Mouse (Mus musculus): ENCODE results near the gene Clcnka. TPM values are rescaled to one million over a fixed set of nuclear protein-coding genes. Genes with fewer than 3 reads are reported as not detected.

Gene Clcnka
- polyA plus RNA-seq, 1 experiment: not detected

DNA sequence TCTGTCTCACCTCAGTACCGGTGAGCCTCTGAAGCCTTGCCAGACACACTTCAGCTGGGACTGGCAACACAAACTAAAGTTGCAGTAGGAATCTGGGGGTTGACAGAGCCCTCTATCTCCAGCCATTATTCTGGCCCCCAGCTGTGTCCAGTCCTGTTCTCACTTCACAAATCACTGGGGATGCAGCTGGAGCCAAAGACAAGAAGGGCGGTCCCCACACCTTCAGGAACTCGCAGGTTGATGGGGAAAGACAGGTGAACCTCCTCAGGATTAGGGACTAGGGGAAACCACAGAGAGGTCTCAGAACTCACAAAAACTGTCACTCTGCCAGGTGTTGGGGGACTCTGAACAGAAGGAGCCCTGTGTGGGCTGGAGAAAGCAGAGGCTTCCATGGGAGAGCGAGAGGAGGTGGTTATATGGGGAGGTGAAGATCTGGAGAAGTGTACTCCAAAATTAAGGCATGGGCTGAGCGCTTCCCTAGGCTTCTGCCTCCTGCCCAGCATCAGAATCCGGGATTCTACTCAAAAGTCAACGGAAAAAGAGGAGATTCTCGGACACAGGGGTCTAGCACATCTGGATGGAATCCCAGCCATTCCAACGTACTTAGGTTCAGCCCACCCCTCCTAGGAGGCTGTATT lies 21.8 kb upstream of the Clcnka start, which contains the start of gene Hspb7:
Gene Hspb7, plus strand, starts transcription at position 588 of the 638 bp plus-strand sequence.
- Histone ChIP-seq H3K27ac (ENCODE audit: insufficient read depth, low read length) (no peak within 1 kb of the TSS), H3K4me1 (ENCODE audit: control insufficient read depth, insufficient read depth, low read length) (peaks cover 9% of the 10 kb centered on the region), H3K27me3 (ENCODE audit: control insufficient read depth, insufficient read depth, low read length) (no peaks in the 10 kb centered on the region), H3K4me3 (replicated peaks; ENCODE audit: insufficient read depth, low read depth, low read length) (no peak within 1 kb of the TSS)
- WGBS: 80% methylated on average over 9 of the region's 9 CpGs
- TF ChIP-seq CTCF (IDR thresholded peaks at IDR 0.05; ENCODE audit: borderline replicate concordance, insufficient read depth, low read depth, low read length) (no peak), POLR2A (IDR thresholded peaks at IDR 0.05; ENCODE audit: borderline replicate concordance, insufficient read depth, low read length) (no peak)
- DNase-seq: no peak

- H3K4me1 ChIP-seq (ENCODE audit: control insufficient read depth, insufficient read depth, low read length): peaks cover 9% of the 10 kb centered on the region
- TF ChIP-seq POLR2A (IDR thresholded peaks at IDR 0.05; ENCODE audit: borderline replicate concordance, insufficient read depth, low read length) (no peak), CTCF (IDR thresholded peaks at IDR 0.05; ENCODE audit: borderline replicate concordance, insufficient read depth, low read depth, low read length) (no peak)
- 81% methylated on average over 27 of the region's 27 CpGs for WGBS
- no peak for DNase-seq
- H3K27ac ChIP-seq (ENCODE audit: insufficient read depth, low read length): no peak overlapping the region
- no peaks in the 10 kb centered on the region for H3K27me3 ChIP-seq (ENCODE audit: control insufficient read depth, insufficient read depth, low read length)
- no peak overlapping the region for H3K4me3 ChIP-seq (replicated peaks; ENCODE audit: insufficient read depth, low read depth, low read length)
Observed at GRCm38 (mm10) chr4:141419398-141420191, 21.1 kb upstream of the Clcnka start.

- no peak for TF ChIP-seq CTCF (IDR thresholded peaks at IDR 0.05; ENCODE audit: borderline replicate concordance, insufficient read depth, low read depth, low read length)
- TF ChIP-seq POLR2A (IDR thresholded peaks at IDR 0.05; ENCODE audit: borderline replicate concordance, insufficient read depth, low read length): no peak
- Histone ChIP-seq H3K4me3 (replicated peaks; ENCODE audit: insufficient read depth, low read depth, low read length) (no peak within 1 kb of the TSS), H3K27me3 (ENCODE audit: control insufficient read depth, insufficient read depth, low read length) (no peaks in the 10 kb centered on the region), H3K4me1 (ENCODE audit: control insufficient read depth, insufficient read depth, low read length) (no peaks in the 10 kb centered on the region), H3K27ac (ENCODE audit: insufficient read depth, low read length) (no peak within 1 kb of the TSS)
- no peak for DNase-seq
- 55% methylated on average over 7 of the region's 7 CpGs for WGBS
Observed at GRCm38 (mm10) chr4:141415924-141416323, 17.4 kb upstream of the Clcnka start, which contains the start of gene Clcnkb. Gene Clcnkb, minus strand, starts transcription at chr4:141416014.

DNA sequence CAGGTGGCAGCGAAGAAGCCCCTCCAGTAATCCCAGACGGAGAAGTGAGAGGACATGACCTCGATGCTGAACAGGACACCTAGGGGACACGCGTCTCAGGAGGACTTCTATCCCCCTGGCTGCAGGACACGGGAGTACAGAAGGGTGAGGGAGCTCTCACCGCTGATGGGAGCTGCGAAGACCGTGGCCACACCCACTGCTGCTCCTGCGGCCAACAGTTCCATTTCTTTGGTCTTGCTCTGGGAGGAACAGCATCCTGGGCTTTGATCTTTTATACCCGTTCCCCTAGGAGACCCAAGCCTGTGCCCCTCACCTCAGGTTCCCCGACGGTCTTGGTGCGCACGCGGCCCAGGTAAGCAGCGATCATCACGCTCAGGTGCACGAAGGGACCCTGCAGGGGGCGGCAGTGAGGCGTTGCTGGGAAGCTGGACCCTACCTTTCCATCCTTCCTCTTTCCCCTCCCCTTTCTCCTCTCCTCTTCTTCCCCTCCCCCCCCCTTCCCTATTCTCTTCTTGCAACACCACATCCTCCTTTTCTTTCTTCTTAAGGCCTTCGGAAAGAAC lies 13.0 kb upstream of the Clcnka start:
- 26% methylated on average over 22 of the region's 22 CpGs for WGBS
- Histone ChIP-seq H3K27me3 (ENCODE audit: control insufficient read depth, insufficient read depth, low read length) (no peaks in the 10 kb centered on the region), H3K4me1 (ENCODE audit: control insufficient read depth, insufficient read depth, low read length) (no peaks in the 10 kb centered on the region), H3K27ac (ENCODE audit: insufficient read depth, low read length) (no peak overlapping the region), H3K4me3 (replicated peaks; ENCODE audit: insufficient read depth, low read depth, low read length) (no peak overlapping the region)
- no peak for DNase-seq
- TF ChIP-seq CTCF (IDR thresholded peaks at IDR 0.05; ENCODE audit: borderline replicate concordance, insufficient read depth, low read depth, low read length) (peak; percentile 19; the same call in 1 of the 2 replicates), POLR2A (IDR thresholded peaks at IDR 0.05; ENCODE audit: borderline replicate concordance, insufficient read depth, low read length) (no peak)

- Histone ChIP-seq H3K4me1 (ENCODE audit: control insufficient read depth, insufficient read depth, low read length) (0 out of 2 replicates have a peak, but pooled peaks cover 2% of the 10 kb centered on the region), H3K27me3 (ENCODE audit: control insufficient read depth, insufficient read depth, low read length) (no peaks in the 10 kb centered on the region), H3K4me3 (replicated peaks; ENCODE audit: insufficient read depth, low read depth, low read length) (no peak overlapping the region), H3K27ac (ENCODE audit: insufficient read depth, low read length) (no peak overlapping the region)
- 93% methylated on average over 3 of the region's 3 CpGs for WGBS
- TF ChIP-seq POLR2A (IDR thresholded peaks at IDR 0.05; ENCODE audit: borderline replicate concordance, insufficient read depth, low read length) (no peak), CTCF (IDR thresholded peaks at IDR 0.05; ENCODE audit: borderline replicate concordance, insufficient read depth, low read depth, low read length) (no peak)
- no peak for DNase-seq
Observed at GRCm38 (mm10) chr4:141408577-141408976, 10.1 kb upstream of the Clcnka start.

- DNase-seq: no peak
- Histone ChIP-seq H3K4me1 (ENCODE audit: control insufficient read depth, insufficient read depth, low read length) (0 out of 2 replicates have a peak, but pooled peaks cover 2% of the 10 kb centered on the region), H3K4me3 (replicated peaks; ENCODE audit: insufficient read depth, low read depth, low read length) (no peak overlapping the region), H3K27me3 (ENCODE audit: control insufficient read depth, insufficient read depth, low read length) (no peaks in the 10 kb centered on the region), H3K27ac (ENCODE audit: insufficient read depth, low read length) (no peak overlapping the region)
- TF ChIP-seq CTCF (IDR thresholded peaks at IDR 0.05; ENCODE audit: borderline replicate concordance, insufficient read depth, low read depth, low read length) (peak; percentile 33; the same call in 1 of the 2 replicates), POLR2A (IDR thresholded peaks at IDR 0.05; ENCODE audit: borderline replicate concordance, insufficient read depth, low read length) (no peak)
- 49% methylated on average over 14 of the region's 14 CpGs for WGBS
Observed at GRCm38 (mm10) chr4:141406516-141407299, 8.2 kb upstream of the Clcnka start.

DNA sequence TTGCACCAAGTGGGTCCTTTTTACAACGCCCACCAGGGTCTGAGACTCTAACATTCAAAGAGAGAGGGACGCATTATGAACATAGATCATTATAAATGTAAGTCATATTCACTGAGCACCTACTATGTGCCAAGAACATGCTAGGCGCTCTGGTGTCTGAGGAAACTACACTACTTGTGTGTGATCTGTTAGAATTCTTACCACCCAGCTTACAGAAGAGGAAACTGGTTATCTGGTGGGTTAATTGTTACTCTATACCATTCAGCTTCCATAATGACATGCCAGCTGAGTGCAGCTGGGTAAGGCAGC lies 6.7 kb upstream of the Clcnka start:
- H3K4me1 ChIP-seq (ENCODE audit: control insufficient read depth, insufficient read depth, low read length): 0 out of 2 replicates have a peak, but pooled peaks cover 2% of the 10 kb centered on the region
- TF ChIP-seq CTCF (IDR thresholded peaks at IDR 0.05; ENCODE audit: borderline replicate concordance, insufficient read depth, low read depth, low read length) (no peak), POLR2A (IDR thresholded peaks at IDR 0.05; ENCODE audit: borderline replicate concordance, insufficient read depth, low read length) (no peak)
- DNase-seq: no peak
- 80% methylated on average over 3 of the region's 3 CpGs for WGBS
- no peak overlapping the region for H3K27ac ChIP-seq (ENCODE audit: insufficient read depth, low read length)
- no peak overlapping the region for H3K4me3 ChIP-seq (replicated peaks; ENCODE audit: insufficient read depth, low read depth, low read length)
- H3K27me3 ChIP-seq (ENCODE audit: control insufficient read depth, insufficient read depth, low read length): no peaks in the 10 kb centered on the region
